Mouse (Mus musculus) kidney, adult 2 months (tissue): ENCODE results near the gene Sp8. TPM values are rescaled to one million over a fixed set of nuclear protein-coding genes. Genes with fewer than 3 reads are reported as not detected.

Source experiments
- DNase-seq: peaks from one replicate; pipeline ENCODE4 v3.0.0; 2021
- H3K27ac ChIP-seq: fragments of 200-500 bp; 2 replicates; pipeline ENCODE4 v1.5.1; 2012; ENCODE audit warnings: low read depth, low read length, control low read depth, inconsistent platforms; ENCODE audit not compliant: insufficient read depth
- H3K27me3 ChIP-seq: fragments of 200-500 bp; replicated peaks from 2 replicates; pipeline ENCODE4 v1.6.1; 2012; ENCODE audit warnings: mild to moderate bottlenecking, moderate library complexity, low read length, inconsistent platforms; ENCODE audit not compliant: control insufficient read depth, insufficient read depth
- H3K36me3 ChIP-seq: fragments of 200-500 bp; 2 replicates; pipeline ENCODE4 v1.6.1; 2012; ENCODE audit warnings: mild to moderate bottlenecking, moderate library complexity, low read length, inconsistent platforms; ENCODE audit not compliant: control insufficient read depth, insufficient read depth
- H3K4me1 ChIP-seq: fragments of 200-500 bp; 2 replicates; pipeline ENCODE4 v1.6.1; 2011; ENCODE audit warnings: low read length; ENCODE audit not compliant: control insufficient read depth, insufficient read depth
- H3K4me3 ChIP-seq: fragments of 200-500 bp; 2 replicates; pipeline ENCODE4 v1.5.1; 2011; ENCODE audit warnings: mild to moderate bottlenecking, low read depth, low read length, control low read depth; ENCODE audit not compliant: insufficient read depth
- CTCF ChIP-seq: fragments of 200-500 bp; conservative IDR thresholded peaks from 2 replicates; pipeline ENCODE4 v1.5.1; 2011; ENCODE audit warnings: low read depth, mild to moderate bottlenecking, control low read depth, low read length, moderate library complexity, mixed read lengths; ENCODE audit not compliant: insufficient read depth, insufficient read length
- POLR2A ChIP-seq: fragments of 200-500 bp; IDR thresholded peaks from one replicate; pipeline ENCODE4 v1.6.1; 2011; ENCODE audit warnings: low read depth, low read length, control low read depth
- WGBS: fragments of 180-500 bp; shearing (Covaris S2); methylation state at CpG from one replicate; pipeline ENCODE4 v1.1.7; 2018; 5-methylcytosine and 5-hydroxymethylcytosine counted together
- polyA plus RNA-seq: library from polyadenylated mRNA; depleted of rRNA; stranded (reverse); fragments of >200 nt; gene quantifications from 2 replicates; pipeline ENCODE4 v1.2.3, GENCODE M21; 2012

The Sp8 gene
- polyA plus RNA-seq, 1 experiment: not detected

DNA sequence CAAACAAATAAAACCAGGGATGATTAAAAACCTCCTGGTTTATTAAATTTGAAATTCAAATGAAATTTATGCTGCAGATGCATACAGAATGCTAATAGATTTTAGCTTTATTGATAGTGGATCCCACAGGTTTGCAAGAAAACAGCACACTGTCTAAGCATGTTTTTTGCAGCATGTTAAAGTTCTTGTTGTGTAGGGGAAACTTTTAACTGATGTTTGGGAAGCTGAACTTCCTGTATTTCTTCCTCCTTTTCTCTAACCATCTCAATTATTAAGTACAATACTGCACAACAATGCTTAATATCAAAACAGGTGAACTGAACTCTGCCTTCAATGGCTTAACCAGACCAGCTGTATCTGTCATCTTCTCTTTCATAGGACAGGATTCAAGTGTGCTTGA is 2.0 kb upstream of the Sp8 start:
- DNase-seq: no peak
- H3K27ac ChIP-seq: no peak overlapping the region
- H3K27me3 ChIP-seq: peaks cover 14% of the 10 kb centered on the region
- H3K36me3 ChIP-seq: no peaks in the 10 kb centered on the region
- H3K4me1 ChIP-seq: 0 out of 2 replicates have a peak, but pooled peaks cover 4% of the 10 kb centered on the region
- no peak for TF ChIP-seq POLR2A
- TF ChIP-seq CTCF: no peak
- H3K4me3 ChIP-seq: no peak overlapping the region

DNA sequence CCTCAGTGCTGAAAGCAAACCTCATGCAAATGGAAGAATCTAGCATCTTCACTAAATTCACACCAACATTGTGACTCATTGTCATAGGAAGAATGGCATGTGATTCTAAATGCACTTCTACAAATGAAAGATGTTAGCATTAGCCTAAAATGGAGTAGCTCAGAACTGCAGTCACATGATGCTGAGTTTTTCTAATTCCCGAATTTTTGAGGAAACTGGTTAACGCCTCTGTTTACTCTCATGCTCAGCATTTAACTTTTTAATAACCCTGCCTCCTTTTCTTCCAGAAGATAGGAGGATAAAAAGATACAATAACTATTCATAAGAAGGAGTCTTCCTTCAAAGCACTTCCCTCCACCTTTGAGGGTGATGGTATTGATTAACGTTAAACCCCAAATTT is 1.3 kb upstream of the Sp8 start:
- H3K4me3 ChIP-seq: no peak overlapping the region
- no peak overlapping the region for H3K27ac ChIP-seq
- H3K36me3 ChIP-seq: no peaks in the 10 kb centered on the region
- WGBS: 19% methylated on average over 3 of the region's 3 CpGs
- TF ChIP-seq POLR2A (no peak), CTCF (no peak)
- 0 out of 2 replicates have a peak, but pooled peaks cover 4% of the 10 kb centered on the region for H3K4me1 ChIP-seq
- H3K27me3 ChIP-seq: peaks cover 16% of the 10 kb centered on the region
- no peak for DNase-seq

DNA sequence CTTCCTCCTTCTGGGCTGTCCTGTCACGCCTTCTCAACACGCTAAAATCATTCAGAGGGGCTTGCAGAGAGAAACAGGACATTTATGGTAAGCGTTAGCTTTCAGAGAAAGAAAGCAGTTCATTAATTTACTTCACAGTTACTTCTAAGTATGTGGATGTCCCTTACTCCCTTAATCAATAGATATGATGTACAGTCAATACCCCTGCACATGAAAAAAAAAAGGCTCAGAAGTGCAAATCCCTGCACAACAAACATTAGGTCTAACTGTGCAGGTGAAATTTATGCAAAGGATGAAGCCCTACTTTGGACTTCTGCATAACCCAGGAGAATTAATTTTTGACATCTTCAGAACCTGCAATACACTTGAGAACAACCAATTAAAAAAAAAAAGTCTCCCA is 778 bp upstream of the Sp8 start:
- TF ChIP-seq CTCF (no peak), POLR2A (no peak)
- 0 out of 2 replicates have a peak, but pooled peaks cover 4% of the 10 kb centered on the region for H3K4me1 ChIP-seq
- no peak overlapping the region for H3K27ac ChIP-seq
- no peak for DNase-seq
- no peaks in the 10 kb centered on the region for H3K36me3 ChIP-seq
- peaks cover 18% of the 10 kb centered on the region for H3K27me3 ChIP-seq
- H3K4me3 ChIP-seq: no peak overlapping the region
- 15% methylated on average over 3 of the region's 3 CpGs for WGBS

DNA sequence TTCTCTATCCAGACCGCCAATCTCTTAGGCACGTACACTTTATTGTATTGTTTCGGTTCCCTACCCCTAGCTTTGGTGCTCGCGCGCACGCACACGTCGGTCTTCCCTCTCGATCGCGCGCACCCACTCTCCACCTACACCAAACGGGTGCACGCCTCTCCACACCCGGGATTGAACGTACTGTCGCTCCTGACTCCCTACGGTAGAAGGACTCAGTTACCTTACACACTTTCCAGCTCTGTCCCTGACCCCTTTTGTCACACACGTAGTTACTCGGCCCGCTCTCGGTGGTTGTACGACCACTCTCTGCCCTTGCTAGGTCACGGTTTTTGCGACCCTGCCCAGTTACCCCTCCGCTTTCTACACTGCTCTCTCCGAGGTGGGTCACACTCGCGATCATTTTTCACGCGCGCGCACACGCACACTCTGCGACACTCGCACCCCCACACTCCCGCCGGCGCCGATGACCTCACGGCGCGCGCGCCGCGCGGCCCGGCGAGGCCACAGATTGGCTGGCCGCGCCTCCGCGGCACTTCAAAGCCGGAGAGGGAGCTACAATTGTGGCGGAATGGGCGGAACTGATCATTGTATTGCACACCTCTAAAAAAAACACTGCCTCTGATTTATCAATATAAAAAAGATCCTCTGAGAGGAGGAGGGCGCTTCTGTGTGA is 656 bp downstream of the Sp8 start:
- WGBS: 1% methylated on average over 59 of the region's 59 CpGs
- TF ChIP-seq CTCF (no peak), POLR2A (no peak)
- peaks cover 13% of the 10 kb centered on the region for H3K27me3 ChIP-seq
- no peak overlapping the region for H3K27ac ChIP-seq
- DNase-seq: no peak
- H3K4me1 ChIP-seq: 0 out of 2 replicates have a peak, but pooled peaks cover 4% of the 10 kb centered on the region
- peak overlapping the region; percentile 42 for H3K4me3 ChIP-seq
- no peaks in the 10 kb centered on the region for H3K36me3 ChIP-seq

DNA sequence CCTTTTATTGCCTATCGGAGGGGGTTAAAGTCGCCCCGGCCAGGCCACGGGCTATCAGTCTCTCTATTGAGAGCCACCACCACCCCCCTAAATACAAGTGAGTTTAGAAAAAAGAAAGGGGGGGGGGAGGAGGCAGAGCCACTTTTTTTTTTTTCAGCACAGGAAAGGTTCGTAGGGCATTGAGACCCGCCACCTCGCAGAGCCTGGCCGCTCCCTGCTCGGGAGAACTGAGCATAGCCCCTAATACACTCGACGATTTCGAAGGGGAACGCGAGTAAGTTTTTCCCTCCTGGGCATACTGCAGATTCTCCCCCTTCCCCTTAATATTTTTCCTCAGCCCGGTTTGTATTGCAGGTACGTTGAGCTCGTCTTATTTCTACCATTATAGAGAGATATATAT is 1.3 kb downstream of the Sp8 start:
- no peak for DNase-seq
- H3K36me3 ChIP-seq: no peaks in the 10 kb centered on the region
- peaks cover 13% of the 10 kb centered on the region for H3K27me3 ChIP-seq
- TF ChIP-seq POLR2A (no peak), CTCF (no peak)
- WGBS: 4% methylated on average over 17 of the region's 17 CpGs
- H3K4me3 ChIP-seq: no peak overlapping the region
- no peak overlapping the region for H3K27ac ChIP-seq
- H3K4me1 ChIP-seq: 0 out of 2 replicates have a peak, but pooled peaks cover 4% of the 10 kb centered on the region

DNA sequence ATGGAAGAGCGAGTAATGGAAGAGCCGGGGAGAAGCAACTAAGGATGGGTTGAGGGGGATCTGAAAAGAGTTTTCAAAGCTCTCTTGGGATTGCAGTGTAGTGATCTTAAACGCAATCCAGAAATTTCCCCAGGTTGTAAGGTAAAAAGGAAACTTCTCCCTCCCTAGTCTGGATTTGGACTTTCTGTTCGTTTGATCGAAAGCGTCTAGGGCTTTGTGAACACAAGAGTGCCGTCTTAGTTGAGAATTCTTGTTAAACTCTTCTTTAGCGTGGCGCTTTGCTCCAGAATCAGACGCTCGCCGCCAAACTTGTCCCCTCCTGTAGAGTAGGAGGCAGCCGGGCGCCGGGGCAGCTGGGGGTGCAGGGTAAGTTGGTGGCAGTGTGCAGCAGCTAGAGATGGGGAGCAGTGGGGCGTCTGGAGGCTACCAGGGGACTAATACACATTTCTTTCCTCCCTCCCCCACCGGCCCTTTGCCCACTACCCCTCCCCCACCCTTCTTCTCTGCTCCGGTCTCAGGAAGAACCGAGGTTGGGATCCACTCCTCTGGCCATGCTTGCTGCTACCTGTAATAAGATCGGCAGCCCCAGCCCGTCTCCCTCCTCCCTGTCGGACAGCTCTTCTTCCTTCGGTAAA is 1.8 kb downstream of the Sp8 start:
- TF ChIP-seq CTCF: no peak
- no peak for TF ChIP-seq POLR2A
- H3K27me3 ChIP-seq: peaks cover 14% of the 10 kb centered on the region

DNA sequence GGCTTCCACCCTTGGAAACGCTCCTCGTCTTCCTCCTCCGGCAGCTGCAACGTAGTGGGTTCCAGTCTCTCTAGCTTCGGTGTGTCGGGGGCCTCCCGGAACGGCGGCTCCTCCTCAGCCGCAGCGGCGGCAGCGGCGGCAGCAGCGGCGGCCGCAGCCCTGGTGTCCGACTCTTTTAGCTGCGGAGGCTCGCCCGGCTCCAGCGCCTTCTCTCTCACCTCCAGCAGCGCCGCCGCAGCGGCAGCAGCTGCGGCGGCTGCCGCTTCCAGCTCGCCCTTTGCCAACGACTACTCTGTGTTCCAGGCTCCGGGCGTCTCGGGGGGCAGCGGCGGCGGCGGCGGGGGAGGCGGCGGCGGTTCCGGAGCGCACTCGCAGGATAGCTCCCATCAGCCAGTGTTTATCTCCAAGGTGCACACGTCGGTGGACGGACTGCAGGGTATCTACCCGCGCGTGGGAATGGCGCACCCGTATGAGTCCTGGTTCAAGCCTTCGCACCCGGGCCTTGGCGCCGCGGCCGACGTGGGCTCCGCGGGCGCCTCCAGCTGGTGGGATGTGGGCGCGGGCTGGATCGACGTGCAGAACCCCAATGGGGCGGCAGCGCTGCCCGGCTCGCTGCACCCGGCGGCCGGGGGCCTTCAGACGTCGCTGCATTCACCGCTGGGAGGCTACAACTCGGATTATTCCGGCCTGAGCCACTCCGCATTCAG is 2.5 kb downstream of the Sp8 start:
- H3K27ac ChIP-seq: no peak overlapping the region
- TF ChIP-seq CTCF (no peak), POLR2A (no peak)
- DNase-seq: no peak
- H3K4me3 ChIP-seq: no peak overlapping the region
- no peaks in the 10 kb centered on the region for H3K36me3 ChIP-seq
- 0 out of 2 replicates have a peak, but pooled peaks cover 4% of the 10 kb centered on the region for H3K4me1 ChIP-seq
- WGBS: 1% methylated on average over 79 of the region's 80 CpGs
- peaks cover 16% of the 10 kb centered on the region for H3K27me3 ChIP-seq

More for the DNA sequence above, 1.8 kb downstream of the Sp8 start:
- Histone ChIP-seq H3K27ac (no peak overlapping the region), H3K36me3 (no peaks in the 10 kb centered on the region), H3K4me1 (0 out of 2 replicates have a peak, but pooled peaks cover 4% of the 10 kb centered on the region), H3K4me3 (no peak overlapping the region)
- WGBS: 3% methylated on average over 23 of the region's 23 CpGs
- no peak for DNase-seq
